Mouse (Mus musculus): ENCODE measurements around the gene BC004004. TPM values are rescaled to one million over a fixed set of nuclear protein-coding genes. Genes with fewer than 3 reads are reported as not detected.

Gene BC004004
- polyA plus RNA-seq, 1 experiment from 2014 or later, result 83.0 TPM

- no peaks in the 10 kb centered on the region for H3K36me3 ChIP-seq (ENCODE audit: control insufficient read depth, insufficient read depth, low read length)
- H3K4me1 ChIP-seq (ENCODE audit: control insufficient read depth, insufficient read depth, low read length), result 0 out of 2 replicates have a peak, but pooled peaks cover 3% of the 10 kb centered on the region
- no peak overlapping the region for H3K9ac ChIP-seq (ENCODE audit: low read length)
- no peaks in the 10 kb centered on the region for H3K9me3 ChIP-seq (replicated peaks; ENCODE audit: control insufficient read depth, low read length)
- no peak overlapping the region for H3K4me2 ChIP-seq (ENCODE audit: low read depth, low read length)
- no peak overlapping the region for H3K27ac ChIP-seq (ENCODE audit: low read length)
- ATAC-seq (ENCODE audit: insufficient read depth, low FRiP score), result no peak
- H3K27me3 ChIP-seq (ENCODE audit: control insufficient read depth, insufficient read depth, low read length), result no peaks in the 10 kb centered on the region
- 75% methylated on average over 5 of the region's 5 CpGs for WGBS
- H3K4me3 ChIP-seq (replicated peaks; ENCODE audit: low read length), result no peak overlapping the region
These were observed 13.0 kb downstream of the BC004004 start for GRCm38 (mm10) chr17:29281541-29281940.

GRCm38 (mm10) chr17:29282216-29282952 lies 13.8 kb downstream of the BC004004 start:
- Histone ChIP-seq H3K4me2 (ENCODE audit: low read depth, low read length) (no peak overlapping the region), H3K4me1 (ENCODE audit: control insufficient read depth, insufficient read depth, low read length) (0 out of 2 replicates have a peak, but pooled peaks cover 3% of the 10 kb centered on the region), H3K4me3 (replicated peaks; ENCODE audit: low read length) (no peak overlapping the region), H3K9ac (ENCODE audit: low read length) (no peak overlapping the region), H3K9me3 (replicated peaks; ENCODE audit: control insufficient read depth, low read length) (no peaks in the 10 kb centered on the region), H3K27ac (ENCODE audit: low read length) (peak overlapping the region; percentile 15; the same call in 1 of the 2 replicates), H3K27me3 (ENCODE audit: control insufficient read depth, insufficient read depth, low read length) (no peaks in the 10 kb centered on the region), H3K36me3 (ENCODE audit: control insufficient read depth, insufficient read depth, low read length) (no peaks in the 10 kb centered on the region)
- 67% methylated on average over 21 of the region's 21 CpGs for WGBS
- ATAC-seq (ENCODE audit: insufficient read depth, low FRiP score), result peak; percentile 80

- no peaks in the 10 kb centered on the region for H3K36me3 ChIP-seq (ENCODE audit: control insufficient read depth, insufficient read depth, low read length)
- no peak overlapping the region for H3K27ac ChIP-seq (ENCODE audit: low read length)
- no peak overlapping the region for H3K4me2 ChIP-seq (ENCODE audit: low read depth, low read length)
- no peak overlapping the region for H3K9ac ChIP-seq (ENCODE audit: low read length)
- H3K4me1 ChIP-seq (ENCODE audit: control insufficient read depth, insufficient read depth, low read length), result no peaks in the 10 kb centered on the region
- no peaks in the 10 kb centered on the region for H3K9me3 ChIP-seq (replicated peaks; ENCODE audit: control insufficient read depth, low read length)
- 88% methylated on average over 7 of the region's 7 CpGs for WGBS
- H3K4me3 ChIP-seq (replicated peaks; ENCODE audit: low read length), result no peak overlapping the region
- H3K27me3 ChIP-seq (ENCODE audit: control insufficient read depth, insufficient read depth, low read length), result no peaks in the 10 kb centered on the region
- ATAC-seq (ENCODE audit: insufficient read depth, low FRiP score), result no peak
These were observed 23.2 kb downstream of the BC004004 start for GRCm38 (mm10) chr17:29291793-29292192.

- no peaks in the 10 kb centered on the region for H3K36me3 ChIP-seq (ENCODE audit: control insufficient read depth, insufficient read depth, low read length)
- H3K27me3 ChIP-seq (ENCODE audit: control insufficient read depth, insufficient read depth, low read length), result no peaks in the 10 kb centered on the region
- H3K27ac ChIP-seq (ENCODE audit: low read length), result no peak overlapping the region
- no peaks in the 10 kb centered on the region for H3K9me3 ChIP-seq (replicated peaks; ENCODE audit: control insufficient read depth, low read length)
- ATAC-seq (ENCODE audit: insufficient read depth, low FRiP score), result no peak
- no peak overlapping the region for H3K4me3 ChIP-seq (replicated peaks; ENCODE audit: low read length)
- no peak overlapping the region for H3K4me2 ChIP-seq (ENCODE audit: low read depth, low read length)
- H3K4me1 ChIP-seq (ENCODE audit: control insufficient read depth, insufficient read depth, low read length), result no peaks in the 10 kb centered on the region
- no peak overlapping the region for H3K9ac ChIP-seq (ENCODE audit: low read length)
- WGBS, result 73% methylated on average over 3 of the region's 3 CpGs
These were observed 24.4 kb downstream of the BC004004 start for GRCm38 (mm10) chr17:29292996-29293395.

- Histone ChIP-seq H3K4me2 (ENCODE audit: low read depth, low read length) (no peak overlapping the region), H3K4me1 (ENCODE audit: control insufficient read depth, insufficient read depth, low read length) (no peaks in the 10 kb centered on the region), H3K27me3 (ENCODE audit: control insufficient read depth, insufficient read depth, low read length) (no peaks in the 10 kb centered on the region), H3K9ac (ENCODE audit: low read length) (no peak overlapping the region), H3K4me3 (replicated peaks; ENCODE audit: low read length) (no peak overlapping the region), H3K36me3 (ENCODE audit: control insufficient read depth, insufficient read depth, low read length) (peaks cover 3% of the 10 kb centered on the region; the same call in 1 of the 2 replicates), H3K9me3 (replicated peaks; ENCODE audit: control insufficient read depth, low read length) (no peaks in the 10 kb centered on the region), H3K27ac (ENCODE audit: low read length) (no peak overlapping the region)
- WGBS, result 74% methylated on average over 9 of the region's 9 CpGs
- no peak for ATAC-seq (ENCODE audit: insufficient read depth, low FRiP score)
These were observed 25.4 kb downstream of the BC004004 start for GRCm38 (mm10) chr17:29293807-29294605.

- no peak for ATAC-seq (ENCODE audit: insufficient read depth, low FRiP score)
- Histone ChIP-seq H3K4me2 (ENCODE audit: low read depth, low read length) (no peak overlapping the region), H3K9ac (ENCODE audit: low read length) (no peak overlapping the region), H3K27ac (ENCODE audit: low read length) (no peak overlapping the region), H3K4me3 (replicated peaks; ENCODE audit: low read length) (no peak overlapping the region), H3K9me3 (replicated peaks; ENCODE audit: control insufficient read depth, low read length) (no peaks in the 10 kb centered on the region), H3K27me3 (ENCODE audit: control insufficient read depth, insufficient read depth, low read length) (no peaks in the 10 kb centered on the region), H3K4me1 (ENCODE audit: control insufficient read depth, insufficient read depth, low read length) (no peaks in the 10 kb centered on the region), H3K36me3 (ENCODE audit: control insufficient read depth, insufficient read depth, low read length) (peaks cover 12% of the 10 kb centered on the region)
- 63% methylated on average over 5 of the region's 5 CpGs for WGBS
These were observed 27.2 kb downstream of the BC004004 start for GRCm38 (mm10) chr17:29295835-29296234.

GRCm38 (mm10) chr17:29297321-29297720 lies 28.7 kb downstream of the BC004004 start:
- Histone ChIP-seq H3K9ac (ENCODE audit: low read length) (no peak overlapping the region), H3K4me2 (ENCODE audit: low read depth, low read length) (no peak overlapping the region), H3K4me3 (replicated peaks; ENCODE audit: low read length) (no peak overlapping the region), H3K27ac (ENCODE audit: low read length) (no peak overlapping the region), H3K36me3 (ENCODE audit: control insufficient read depth, insufficient read depth, low read length) (peaks cover 12% of the 10 kb centered on the region), H3K27me3 (ENCODE audit: control insufficient read depth, insufficient read depth, low read length) (no peaks in the 10 kb centered on the region), H3K9me3 (replicated peaks; ENCODE audit: control insufficient read depth, low read length) (no peaks in the 10 kb centered on the region), H3K4me1 (ENCODE audit: control insufficient read depth, insufficient read depth, low read length) (no peaks in the 10 kb centered on the region)
- ATAC-seq (ENCODE audit: insufficient read depth, low FRiP score), result no peak
- 54% methylated on average over 10 of the region's 10 CpGs for WGBS

- 83% methylated on average over 6 of the region's 6 CpGs for WGBS
- H3K36me3 ChIP-seq (ENCODE audit: control insufficient read depth, insufficient read depth, low read length), result peaks cover 12% of the 10 kb centered on the region
- no peak for ATAC-seq (ENCODE audit: insufficient read depth, low FRiP score)
- no peak overlapping the region for H3K4me2 ChIP-seq (ENCODE audit: low read depth, low read length)
- no peaks in the 10 kb centered on the region for H3K4me1 ChIP-seq (ENCODE audit: control insufficient read depth, insufficient read depth, low read length)
- no peak overlapping the region for H3K27ac ChIP-seq (ENCODE audit: low read length)
- H3K9ac ChIP-seq (ENCODE audit: low read length), result no peak overlapping the region
- H3K4me3 ChIP-seq (replicated peaks; ENCODE audit: low read length), result no peak overlapping the region
- no peaks in the 10 kb centered on the region for H3K27me3 ChIP-seq (ENCODE audit: control insufficient read depth, insufficient read depth, low read length)
- no peaks in the 10 kb centered on the region for H3K9me3 ChIP-seq (replicated peaks; ENCODE audit: control insufficient read depth, low read length)
These were observed 29.2 kb downstream of the BC004004 start for GRCm38 (mm10) chr17:29297813-29298212.

GRCm38 (mm10) chr17:29299282-29299681 lies 30.7 kb downstream of the BC004004 start:
- no peaks in the 10 kb centered on the region for H3K27me3 ChIP-seq (ENCODE audit: control insufficient read depth, insufficient read depth, low read length)
- peaks cover 11% of the 10 kb centered on the region for H3K4me1 ChIP-seq (ENCODE audit: control insufficient read depth, insufficient read depth, low read length)
- WGBS, result 83% methylated on average over 4 of the region's 4 CpGs
- no peak for ATAC-seq (ENCODE audit: insufficient read depth, low FRiP score)
- H3K36me3 ChIP-seq (ENCODE audit: control insufficient read depth, insufficient read depth, low read length), result peaks cover 12% of the 10 kb centered on the region
- no peak overlapping the region for H3K27ac ChIP-seq (ENCODE audit: low read length)
- no peak overlapping the region for H3K9ac ChIP-seq (ENCODE audit: low read length)
- H3K4me2 ChIP-seq (ENCODE audit: low read depth, low read length), result no peak overlapping the region
- H3K4me3 ChIP-seq (replicated peaks; ENCODE audit: low read length), result no peak overlapping the region
- no peaks in the 10 kb centered on the region for H3K9me3 ChIP-seq (replicated peaks; ENCODE audit: control insufficient read depth, low read length)
